15 mouse cellular contexts compared by ENCODE assay signal in genomic region chr2:163310163-163310688, GRCm38 (mm10).
A peak's percentile ranks its signal among the peaks of the same experiment; 100 is the strongest.
DNase-seq lines count a peak whose midpoint lies in the region; ATAC-seq and TF ChIP-seq lines count a peak whose summit lies in the region.
"Had no signal": no experiment of that assay in that cellular context is flagged by ENCODE, and none has a peak within 500 bp of the region (broad histone marks: within the 10 kb centered on the region; RNA-seq: fewer than 3 reads in every experiment).

No protein-coding gene starts in this region.

- WGBS in thymus, adult 2 months = 78% methylated on average over 11 of the region's 11 CpGs

- H3K36me3 ChIP-seq in thymus, adult 2 months (ENCODE audit: control insufficient read depth, insufficient read depth, low read length) = no peaks in the 10 kb centered on the region
- H3K36me3 ChIP-seq: heart, embryonic 12.5 days; hindbrain, embryonic 12.5 days; liver, embryonic 13.5 days had no signal

- TF ChIP-seq POLR2A in thymus, adult 2 months (IDR thresholded peaks at IDR 0.05; ENCODE audit: control insufficient read depth, extremely low read depth, insufficient read depth, low read length, poor library complexity) = no peak

- no peaks in the 10 kb centered on the region for H3K4me1 ChIP-seq in thymus, adult 2 months (replicated peaks; ENCODE audit: control insufficient read depth, insufficient read depth, low read length)
- H3K4me1 ChIP-seq: hindbrain, embryonic 12.5 days; liver, embryonic 13.5 days had no signal

- no peak overlapping the region for H3K4me3 ChIP-seq in left cerebral cortex, adult 2 months
- H3K4me3 ChIP-seq in thymus, adult 2 months (ENCODE audit: control insufficient read depth, insufficient read depth, low read length) = no peak overlapping the region
- H3K4me3 ChIP-seq: heart, embryonic 12.5 days; hindbrain, embryonic 12.5 days; liver, embryonic 13.5 days had no signal

- peak; percentile 22 for TF ChIP-seq CTCF in left cerebral cortex, adult 2 months (IDR thresholded peaks at IDR 0.05)
- no peak for TF ChIP-seq CTCF in thymus, adult 2 months (IDR thresholded peaks at IDR 0.05; ENCODE audit: borderline replicate concordance, control insufficient read depth, extremely low read depth, insufficient read depth, low read length, poor library complexity)

- intact Hi-C loops in left cerebral cortex, adult 2 months (cut with DNase I) = no loop called here
- intact Hi-C loops in left cerebral cortex, postnatal 10 days (cut with DNase I) = loop anchor here (10.0 kb wide), 1 partner anchor 105 kb away; the partner anchor contains the start of gene Tox2
- intact Hi-C loops in left cerebral cortex, postnatal 4 days (cut with DNase I) = no loop called here

- ATAC-seq in granulocyte monocyte progenitor cell, adult 5-6 weeks (replicated peaks; ENCODE audit: poor library complexity, severe bottlenecking) = 0 out of 2 replicates have a peak, but pooled peaks have one; percentile 27
- ATAC-seq in megakaryocyte progenitor cell, adult 5-6 weeks (replicated peaks; ENCODE audit: poor library complexity) = no peak

- DNase-seq in left cerebral cortex, adult 2 months (ENCODE audit: extremely low spot score in 1 of 2, low spot score in 2 of 2) = no peak
- DNase-seq in left cerebral cortex, postnatal 10 days (ENCODE audit: extremely low spot score in 1 of 2, low spot score in 2 of 2) = no peak
- DNase-seq in thymus, adult 2 months = peak; percentile 15
- no peak for DNase-seq in thymus, adult 18-20 months
- no peak for DNase-seq in left cerebral cortex, postnatal 4 days
- DNase-seq: adrenal gland, postnatal 25 days; cerebellum, adult 11 months; gastrocnemius, postnatal 36 days; kidney, adult 18-20 months; liver, embryonic 13.5 days had no signal

- H3K27me3 ChIP-seq in thymus, adult 2 months (ENCODE audit: control insufficient read depth, insufficient read depth, low read length) = no peaks in the 10 kb centered on the region
- H3K27me3 ChIP-seq: heart, embryonic 12.5 days; hindbrain, embryonic 12.5 days; liver, embryonic 13.5 days had no signal

- no peak overlapping the region for H3K27ac ChIP-seq in left cerebral cortex, adult 2 months
- H3K27ac ChIP-seq in thymus, adult 2 months (ENCODE audit: control insufficient read depth, insufficient read depth, low read length) = no peak overlapping the region
- H3K27ac ChIP-seq: hindbrain, embryonic 12.5 days; liver, embryonic 13.5 days; macrophage had no signal
